Mouse (Mus musculus): ENCODE data around the gene Gm20721. TPM values are rescaled to one million over a fixed set of nuclear protein-coding genes. Genes with fewer than 3 reads are reported as not detected.

Gm20721 gene
- 32.6 and 77.3 TPM in 2 replicates for polyA plus RNA-seq (2021; fragmentation: Nextera tagmentation)
- long read RNA-seq, experiment 1, partial matches to known transcripts: 0 of 1 reads
- long read RNA-seq, experiment 1, other reads (novel, unspliced or antisense): 1 of 1 reads
- long read RNA-seq, experiment 2: 0 reads

DNA sequence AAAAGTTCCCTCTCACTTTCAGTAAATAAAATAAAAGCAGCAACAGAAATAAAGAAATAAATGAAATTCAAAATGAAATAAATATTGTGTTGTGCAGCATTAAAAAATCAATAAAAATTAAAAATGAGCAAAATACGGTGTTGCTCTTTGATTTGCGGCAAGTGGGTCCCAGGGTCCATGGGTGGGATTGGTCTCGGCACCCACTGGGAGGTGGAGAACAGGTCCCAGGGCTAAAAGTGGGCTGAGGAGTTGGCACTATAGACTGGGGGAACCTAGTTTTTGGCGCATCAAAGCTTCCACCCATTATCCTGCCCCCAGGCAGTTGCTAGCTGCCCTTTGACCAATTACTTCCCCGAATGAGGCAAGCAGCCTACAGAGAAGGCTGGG, at the start of gene Gm20721:
Gm20721 (minus strand) TSS at position 101 of the 387 bp plus-strand sequence.

DNA sequence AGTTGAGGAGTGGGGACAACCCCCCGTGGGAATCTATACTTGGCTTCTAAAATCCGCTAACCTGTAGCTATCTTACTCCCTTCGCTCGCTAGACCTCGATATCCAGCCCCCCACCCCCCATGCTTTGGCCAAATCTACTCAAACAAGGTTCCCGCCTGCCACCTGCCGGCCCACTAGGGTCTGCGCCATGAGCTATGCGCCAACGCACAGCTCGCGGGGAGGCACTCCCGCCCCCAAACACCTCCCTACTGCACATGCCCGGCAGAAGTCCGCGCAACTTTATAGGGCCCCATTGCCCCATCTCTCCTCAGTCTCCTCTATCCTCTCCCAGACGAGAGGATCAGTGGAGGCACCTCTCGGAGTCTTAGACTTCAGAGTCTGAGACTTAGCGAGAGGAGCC, 62.5 kb downstream of the Gm20721 start, which contains the start of gene Gnas:
Gnas (plus strand) TSS at position 310 of the 400 bp plus-strand sequence.

Other genes with a start within 250 kb of the Gm20721 start
- gene Npepl1, start 236.4 kb downstream of the Gm20721 start, polyA plus RNA-seq (2021; fragmentation: Nextera tagmentation): 3.0 and 3.7 TPM in 2 replicates
- gene Gnas, start 62.4 kb downstream of the Gm20721 start, polyA plus RNA-seq (2021; fragmentation: Nextera tagmentation): 511 and 534 TPM in 2 replicates
- gene Nelfcd, start 69.1 kb upstream of the Gm20721 start, polyA plus RNA-seq (2021; fragmentation: Nextera tagmentation): 47.3 and 47.8 TPM in 2 replicates
- gene Ctsz, start 92.3 kb upstream of the Gm20721 start, polyA plus RNA-seq (2021; fragmentation: Nextera tagmentation): 122 and 156 TPM in 2 replicates
- gene Tubb1, start 104.0 kb upstream of the Gm20721 start, polyA plus RNA-seq (2021; fragmentation: Nextera tagmentation): not detected in 2 replicates
- 1,680 and 1,841 TPM in 2 replicates for gene Atp5e, start 117.4 kb upstream of the Gm20721 start, polyA plus RNA-seq (2021; fragmentation: Nextera tagmentation)
- 102 and 103 TPM in 2 replicates for gene Prelid3b, start 126.4 kb upstream of the Gm20721 start, polyA plus RNA-seq (2021; fragmentation: Nextera tagmentation)